Mouse (Mus musculus): ENCODE data around the gene Cnih3. TPM values are rescaled to one million over a fixed set of nuclear protein-coding genes. Genes with fewer than 3 reads are reported as not detected.
A peak's percentile ranks its signal among the peaks of the same experiment; 100 is the strongest.

Cnih3 gene
- polyA plus RNA-seq (2014; fragmentation: Nextera tagmentation; extraction: Ambion mirVana), result 0.39 and 0.97 TPM in 2 replicates

DNA sequence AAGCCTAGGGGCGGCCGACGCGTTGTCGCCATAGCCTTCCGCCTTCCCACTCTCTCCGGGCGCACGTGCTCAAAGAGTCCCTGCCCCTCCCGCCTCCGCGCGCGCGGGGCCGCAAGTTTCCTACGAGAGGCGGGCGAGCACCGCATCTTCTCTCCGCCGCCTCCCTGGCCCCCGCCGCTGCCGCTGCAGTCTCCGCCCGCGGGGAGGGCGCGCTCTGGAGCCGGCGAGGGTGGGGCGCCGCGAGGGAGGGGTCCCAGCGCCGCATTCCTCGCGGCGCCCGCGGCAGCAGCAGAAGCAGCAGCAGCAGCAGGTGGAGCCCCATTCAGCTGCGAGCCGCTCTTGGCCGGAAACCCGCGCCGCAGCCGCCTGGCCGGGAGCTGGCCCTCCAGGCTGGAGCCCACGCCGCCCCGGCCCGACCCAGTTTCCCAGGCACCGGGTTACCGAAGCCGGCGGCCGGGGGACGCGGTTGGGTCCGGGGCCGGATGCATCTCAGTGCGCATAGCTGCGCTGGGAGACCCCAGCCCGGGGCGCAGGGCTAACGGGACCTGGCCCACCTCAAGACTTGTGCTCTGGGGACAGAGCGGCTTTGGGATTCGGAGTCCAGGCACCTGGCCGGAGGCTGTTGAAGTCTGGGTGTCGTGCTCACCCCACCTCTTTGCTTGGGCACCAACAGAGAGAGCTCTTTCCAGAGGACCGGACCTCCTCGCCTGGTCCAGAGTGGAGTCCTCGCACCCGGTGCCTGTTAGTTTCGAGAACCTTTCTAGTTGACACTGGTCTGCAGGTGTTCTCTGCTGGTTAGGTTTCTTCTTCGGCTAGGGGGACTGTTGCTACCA is at the start of gene Cnih3:
Gene Cnih3, plus strand, starts transcription at position 262 of the 833 bp plus-strand sequence.
- Histone ChIP-seq H3K9ac (replicated peaks; ENCODE audit: low read depth, low read length) (peak within 1 kb of the TSS; percentile 25; the same call in 1 of the 2 replicates), H3K4me3 (ENCODE audit: low read depth, low read length) (peak within 1 kb of the TSS; percentile 42), H3K4me1 (ENCODE audit: control insufficient read depth, insufficient read depth, low read length) (peaks cover 12% of the 10 kb centered on the region; the same call in 1 of the 2 replicates), H3K36me3 (ENCODE audit: control insufficient read depth, insufficient read depth, low read length) (no peaks in the 10 kb centered on the region), H3K4me2 (replicated peaks; ENCODE audit: low read depth, low read length) (peak within 1 kb of the TSS; percentile 97), H3K27me3 (ENCODE audit: control insufficient read depth, insufficient read depth, low read length) (peaks cover 22% of the 10 kb centered on the region), H3K27ac (ENCODE audit: low read length) (no peak within 1 kb of the TSS), H3K9me3 (ENCODE audit: control insufficient read depth, low read depth, low read length) (no peaks in the 10 kb centered on the region)
- WGBS, result under 1% methylated on average over 78 of the region's 78 CpGs
- ATAC-seq (ENCODE audit: insufficient number of reproducible peaks, insufficient read depth, low FRiP score, low read depth), result peak; percentile 71

- Histone ChIP-seq H3K4me2 (replicated peaks; ENCODE audit: low read depth, low read length) (no peak overlapping the region), H3K36me3 (ENCODE audit: control insufficient read depth, insufficient read depth, low read length) (no peaks in the 10 kb centered on the region), H3K4me3 (ENCODE audit: low read depth, low read length) (no peak overlapping the region), H3K9me3 (ENCODE audit: control insufficient read depth, low read depth, low read length) (no peaks in the 10 kb centered on the region), H3K9ac (replicated peaks; ENCODE audit: low read depth, low read length) (no peak overlapping the region), H3K27me3 (ENCODE audit: control insufficient read depth, insufficient read depth, low read length) (no peaks in the 10 kb centered on the region), H3K27ac (ENCODE audit: low read length) (no peak overlapping the region), H3K4me1 (ENCODE audit: control insufficient read depth, insufficient read depth, low read length) (no peaks in the 10 kb centered on the region)
- no peak for ATAC-seq (ENCODE audit: insufficient number of reproducible peaks, insufficient read depth, low FRiP score, low read depth)
- WGBS, result 74% methylated on average over 3 of the region's 3 CpGs
Measured at GRCm38 (mm10) chr1:181307981-181308380, 44.4 kb upstream of the Cnih3 start.

GRCm38 (mm10) chr1:181310712-181311111 is 41.7 kb upstream of the Cnih3 start:
- ATAC-seq (ENCODE audit: insufficient number of reproducible peaks, insufficient read depth, low FRiP score, low read depth), result no peak
- Histone ChIP-seq H3K36me3 (ENCODE audit: control insufficient read depth, insufficient read depth, low read length) (no peaks in the 10 kb centered on the region), H3K9me3 (ENCODE audit: control insufficient read depth, low read depth, low read length) (no peaks in the 10 kb centered on the region), H3K27ac (ENCODE audit: low read length) (no peak overlapping the region), H3K9ac (replicated peaks; ENCODE audit: low read depth, low read length) (no peak overlapping the region), H3K4me2 (replicated peaks; ENCODE audit: low read depth, low read length) (no peak overlapping the region), H3K4me3 (ENCODE audit: low read depth, low read length) (no peak overlapping the region), H3K27me3 (ENCODE audit: control insufficient read depth, insufficient read depth, low read length) (no peaks in the 10 kb centered on the region), H3K4me1 (ENCODE audit: control insufficient read depth, insufficient read depth, low read length) (no peaks in the 10 kb centered on the region)
- WGBS, result 93% methylated on average over 5 of the region's 5 CpGs

DNA sequence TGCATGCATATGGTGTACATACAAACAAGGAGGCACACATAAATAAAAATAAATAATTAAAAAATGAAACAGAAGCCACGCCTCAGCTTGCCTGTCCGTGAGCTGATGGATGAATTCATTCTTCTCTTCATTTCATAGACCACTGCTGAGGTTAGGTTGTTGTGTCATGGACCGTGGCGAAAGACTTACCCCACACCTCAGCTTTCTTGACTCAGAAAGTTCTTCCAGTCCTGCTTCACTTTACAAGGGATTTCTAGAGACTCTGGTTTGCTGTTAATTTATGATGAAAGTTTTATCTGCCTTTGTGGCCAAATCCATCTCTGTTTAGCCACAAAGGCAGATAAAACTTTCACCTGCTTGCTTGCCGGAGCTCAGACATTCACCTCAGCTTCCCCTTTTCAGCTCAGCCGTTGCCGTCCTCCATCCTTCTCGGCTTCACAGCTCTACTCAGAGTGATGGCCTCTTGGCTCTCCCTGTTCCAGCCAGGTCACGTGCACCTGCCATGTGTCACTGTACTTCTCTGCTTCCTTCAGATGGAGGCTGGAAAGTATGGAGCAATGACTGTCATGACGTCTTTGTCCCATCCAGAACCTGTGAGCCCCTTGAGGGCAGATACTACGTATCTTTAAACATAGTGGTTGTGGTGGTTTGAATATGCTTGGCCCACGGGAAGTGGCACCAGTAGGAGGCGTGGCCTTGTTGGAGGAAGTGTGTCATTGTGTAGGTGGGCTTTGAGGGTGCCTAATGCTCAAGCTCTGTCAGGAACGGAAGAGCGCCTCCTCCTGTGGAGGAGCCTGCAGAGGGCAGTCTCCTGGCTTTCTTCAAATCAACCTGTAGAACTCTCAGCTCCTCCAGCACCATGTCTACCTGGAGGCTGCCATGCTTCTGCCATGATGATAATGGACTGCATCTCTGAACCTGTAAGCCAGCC is 40.0 kb upstream of the Cnih3 start:
- H3K27me3 ChIP-seq (ENCODE audit: control insufficient read depth, insufficient read depth, low read length), result no peaks in the 10 kb centered on the region
- H3K9me3 ChIP-seq (ENCODE audit: control insufficient read depth, low read depth, low read length), result no peaks in the 10 kb centered on the region
- H3K4me3 ChIP-seq (ENCODE audit: low read depth, low read length), result no peak overlapping the region
- H3K36me3 ChIP-seq (ENCODE audit: control insufficient read depth, insufficient read depth, low read length), result no peaks in the 10 kb centered on the region
- H3K9ac ChIP-seq (replicated peaks; ENCODE audit: low read depth, low read length), result no peak overlapping the region
- H3K27ac ChIP-seq (ENCODE audit: low read length), result no peak overlapping the region
- ATAC-seq (ENCODE audit: insufficient number of reproducible peaks, insufficient read depth, low FRiP score, low read depth), result no peak
- WGBS, result 91% methylated on average over 15 of the region's 15 CpGs
- no peak overlapping the region for H3K4me2 ChIP-seq (replicated peaks; ENCODE audit: low read depth, low read length)
- no peaks in the 10 kb centered on the region for H3K4me1 ChIP-seq (ENCODE audit: control insufficient read depth, insufficient read depth, low read length)

- Histone ChIP-seq H3K27ac (ENCODE audit: low read length) (no peak overlapping the region), H3K27me3 (ENCODE audit: control insufficient read depth, insufficient read depth, low read length) (no peaks in the 10 kb centered on the region)
- 88% methylated on average over 8 of the region's 8 CpGs for WGBS
Measured at GRCm38 (mm10) chr1:181313046-181313415, 39.4 kb upstream of the Cnih3 start.

DNA sequence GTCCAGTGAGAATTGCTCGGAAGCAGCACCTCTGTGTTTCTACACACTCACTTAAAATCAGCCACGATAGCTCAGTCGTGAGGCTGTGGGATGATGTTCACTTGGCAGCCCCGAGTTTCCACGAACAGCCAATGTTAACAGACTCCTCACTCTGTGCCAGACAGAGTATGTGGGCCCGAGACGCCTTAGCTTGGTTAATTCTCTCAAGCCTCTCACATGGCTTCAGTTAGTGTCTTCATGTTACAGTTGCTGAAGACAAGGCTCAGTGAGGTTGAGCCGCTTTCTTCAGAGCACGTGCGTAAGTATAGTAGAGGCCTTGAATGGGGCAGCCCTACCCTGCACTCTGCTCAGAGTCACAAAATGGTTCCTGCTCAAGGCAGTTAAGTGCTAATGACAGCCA is 38.1 kb upstream of the Cnih3 start:
- no peak overlapping the region for H3K4me3 ChIP-seq (ENCODE audit: low read depth, low read length)
- H3K4me1 ChIP-seq (ENCODE audit: control insufficient read depth, insufficient read depth, low read length), result no peaks in the 10 kb centered on the region
- no peak overlapping the region for H3K4me2 ChIP-seq (replicated peaks; ENCODE audit: low read depth, low read length)
- no peaks in the 10 kb centered on the region for H3K9me3 ChIP-seq (ENCODE audit: control insufficient read depth, low read depth, low read length)
- no peak for ATAC-seq (ENCODE audit: insufficient number of reproducible peaks, insufficient read depth, low FRiP score, low read depth)
- no peaks in the 10 kb centered on the region for H3K27me3 ChIP-seq (ENCODE audit: control insufficient read depth, insufficient read depth, low read length)
- H3K27ac ChIP-seq (ENCODE audit: low read length), result no peak overlapping the region
- H3K9ac ChIP-seq (replicated peaks; ENCODE audit: low read depth, low read length), result no peak overlapping the region
- 88% methylated on average over 10 of the region's 10 CpGs for WGBS
- no peaks in the 10 kb centered on the region for H3K36me3 ChIP-seq (ENCODE audit: control insufficient read depth, insufficient read depth, low read length)

More at GRCm38 (mm10) chr1:181313046-181313415, 39.4 kb upstream of the Cnih3 start:
- Histone ChIP-seq H3K36me3 (ENCODE audit: control insufficient read depth, insufficient read depth, low read length) (no peaks in the 10 kb centered on the region), H3K9ac (replicated peaks; ENCODE audit: low read depth, low read length) (no peak overlapping the region), H3K9me3 (ENCODE audit: control insufficient read depth, low read depth, low read length) (no peaks in the 10 kb centered on the region), H3K4me1 (ENCODE audit: control insufficient read depth, insufficient read depth, low read length) (no peaks in the 10 kb centered on the region), H3K4me2 (replicated peaks; ENCODE audit: low read depth, low read length) (no peak overlapping the region), H3K4me3 (ENCODE audit: low read depth, low read length) (no peak overlapping the region)
- no peak for ATAC-seq (ENCODE audit: insufficient number of reproducible peaks, insufficient read depth, low FRiP score, low read depth)

GRCm38 (mm10) chr1:181315350-181315749 is 37.1 kb upstream of the Cnih3 start:
- Histone ChIP-seq H3K4me1 (ENCODE audit: control insufficient read depth, insufficient read depth, low read length) (no peaks in the 10 kb centered on the region), H3K36me3 (ENCODE audit: control insufficient read depth, insufficient read depth, low read length) (no peaks in the 10 kb centered on the region), H3K27ac (ENCODE audit: low read length) (no peak overlapping the region), H3K9ac (replicated peaks; ENCODE audit: low read depth, low read length) (no peak overlapping the region), H3K9me3 (ENCODE audit: control insufficient read depth, low read depth, low read length) (no peaks in the 10 kb centered on the region), H3K4me2 (replicated peaks; ENCODE audit: low read depth, low read length) (no peak overlapping the region), H3K4me3 (ENCODE audit: low read depth, low read length) (no peak overlapping the region), H3K27me3 (ENCODE audit: control insufficient read depth, insufficient read depth, low read length) (no peaks in the 10 kb centered on the region)
- 71% methylated on average over 3 of the region's 3 CpGs for WGBS
- no peak for ATAC-seq (ENCODE audit: insufficient number of reproducible peaks, insufficient read depth, low FRiP score, low read depth)

- H3K36me3 ChIP-seq (ENCODE audit: control insufficient read depth, insufficient read depth, low read length), result no peaks in the 10 kb centered on the region
- no peak overlapping the region for H3K9ac ChIP-seq (replicated peaks; ENCODE audit: low read depth, low read length)
- no peaks in the 10 kb centered on the region for H3K4me1 ChIP-seq (ENCODE audit: control insufficient read depth, insufficient read depth, low read length)
- WGBS, result 74% methylated on average over 5 of the region's 5 CpGs
- H3K4me2 ChIP-seq (replicated peaks; ENCODE audit: low read depth, low read length), result no peak overlapping the region
- H3K27me3 ChIP-seq (ENCODE audit: control insufficient read depth, insufficient read depth, low read length), result no peaks in the 10 kb centered on the region
- ATAC-seq (ENCODE audit: insufficient number of reproducible peaks, insufficient read depth, low FRiP score, low read depth), result no peak
- no peak overlapping the region for H3K4me3 ChIP-seq (ENCODE audit: low read depth, low read length)
- H3K27ac ChIP-seq (ENCODE audit: low read length), result no peak overlapping the region
- no peaks in the 10 kb centered on the region for H3K9me3 ChIP-seq (ENCODE audit: control insufficient read depth, low read depth, low read length)
Measured at GRCm38 (mm10) chr1:181316571-181316970, 35.9 kb upstream of the Cnih3 start.
